Mouse (Mus musculus): ENCODE measurements around the gene Car11. TPM values are rescaled to one million over a fixed set of nuclear protein-coding genes. Genes with fewer than 3 reads are reported as not detected.
A peak's percentile ranks its signal among the peaks of the same experiment; 100 is the strongest.

Gene Car11
- total RNA-seq, 4 experiments from 2014 or later: 11.5 to 28.2 (median 18.9) TPM

DNA sequence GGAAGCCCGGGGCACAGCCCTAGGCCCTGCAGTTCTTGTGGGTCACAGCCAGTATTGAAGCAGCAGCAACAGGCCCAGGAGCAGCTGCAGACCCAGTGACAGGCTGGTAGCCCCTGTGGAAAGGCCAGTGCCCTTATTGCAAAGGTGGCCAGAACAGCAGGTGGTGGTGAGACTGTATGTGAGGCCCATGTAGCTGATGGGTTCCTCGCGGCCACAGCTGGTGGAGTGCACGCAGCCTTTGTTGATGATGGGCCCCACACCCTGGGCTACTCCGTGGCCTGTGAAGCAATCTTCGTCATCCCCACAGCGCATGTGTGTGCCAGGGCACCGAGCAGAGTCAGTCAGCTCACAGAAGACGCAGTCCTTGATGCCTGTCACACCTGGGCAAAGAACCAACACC, 25.5 kb downstream of the Car11 start:
- no peak for DNase-seq

DNA sequence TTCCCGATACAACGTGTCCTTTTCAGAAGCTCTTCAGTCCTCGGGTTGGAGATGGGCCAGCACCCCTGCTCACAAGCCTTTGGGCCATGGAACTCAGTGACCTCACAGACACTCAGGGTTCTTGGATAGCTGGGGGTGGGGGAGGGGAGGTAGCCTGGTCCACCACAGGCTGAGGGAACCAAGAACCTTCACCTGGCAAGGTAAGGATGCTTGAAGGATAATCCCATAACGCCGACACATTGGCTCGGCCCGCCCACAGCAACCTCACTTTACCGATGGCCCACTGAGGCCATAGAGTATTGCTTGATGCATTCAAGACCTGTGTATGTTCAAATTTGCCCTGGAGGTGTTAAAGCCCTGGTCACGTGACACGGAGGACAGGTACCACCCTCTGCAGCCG, 26.1 kb downstream of the Car11 start, which contains the start of gene Spaca4:
Spaca4 (minus strand) TSS at position 101 of the 400 bp plus-strand sequence.
- no peak for DNase-seq

DNA sequence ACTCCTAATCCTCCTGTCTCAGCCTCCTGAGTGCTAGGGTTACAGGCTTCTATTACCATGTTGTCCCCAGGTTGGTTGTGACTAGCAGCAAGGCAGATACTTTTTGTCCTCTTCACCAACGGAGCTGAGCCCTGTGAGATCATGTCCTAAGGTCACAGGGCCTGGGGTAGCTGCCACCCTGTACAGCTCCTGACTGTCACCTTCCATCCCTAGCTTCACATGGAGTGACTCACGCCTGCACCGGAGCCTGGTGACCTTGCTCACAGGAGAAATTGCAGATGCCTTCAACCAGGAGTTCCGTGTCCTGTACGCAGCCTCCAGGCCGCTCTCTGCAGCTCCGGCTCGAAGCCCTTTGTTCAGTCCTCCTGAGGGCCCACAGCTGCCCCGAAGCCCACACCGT, 26.8 kb downstream of the Car11 start:
- DNase-seq: no peak

DNA sequence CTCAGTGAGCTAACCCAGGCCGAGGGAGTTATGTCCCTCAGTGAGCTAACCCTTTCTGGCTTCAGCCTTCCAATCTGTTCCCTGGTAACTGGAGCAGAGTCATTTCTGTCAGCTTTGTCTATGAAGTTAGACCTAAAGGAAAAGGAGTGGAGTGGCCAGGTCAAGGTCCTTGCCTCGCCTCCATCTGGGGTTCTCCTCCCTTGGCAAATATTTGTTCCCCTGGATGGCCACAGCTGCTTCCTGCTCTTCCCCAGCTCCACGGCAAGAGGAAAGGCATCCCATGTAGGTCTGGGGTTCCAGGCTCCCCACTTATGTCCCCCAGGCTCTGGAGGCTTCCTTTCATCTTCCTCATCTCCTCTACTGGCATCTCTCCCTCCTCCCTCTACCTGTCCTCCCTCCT, 28.0 kb downstream of the Car11 start:
- DNase-seq: no peak

DNA sequence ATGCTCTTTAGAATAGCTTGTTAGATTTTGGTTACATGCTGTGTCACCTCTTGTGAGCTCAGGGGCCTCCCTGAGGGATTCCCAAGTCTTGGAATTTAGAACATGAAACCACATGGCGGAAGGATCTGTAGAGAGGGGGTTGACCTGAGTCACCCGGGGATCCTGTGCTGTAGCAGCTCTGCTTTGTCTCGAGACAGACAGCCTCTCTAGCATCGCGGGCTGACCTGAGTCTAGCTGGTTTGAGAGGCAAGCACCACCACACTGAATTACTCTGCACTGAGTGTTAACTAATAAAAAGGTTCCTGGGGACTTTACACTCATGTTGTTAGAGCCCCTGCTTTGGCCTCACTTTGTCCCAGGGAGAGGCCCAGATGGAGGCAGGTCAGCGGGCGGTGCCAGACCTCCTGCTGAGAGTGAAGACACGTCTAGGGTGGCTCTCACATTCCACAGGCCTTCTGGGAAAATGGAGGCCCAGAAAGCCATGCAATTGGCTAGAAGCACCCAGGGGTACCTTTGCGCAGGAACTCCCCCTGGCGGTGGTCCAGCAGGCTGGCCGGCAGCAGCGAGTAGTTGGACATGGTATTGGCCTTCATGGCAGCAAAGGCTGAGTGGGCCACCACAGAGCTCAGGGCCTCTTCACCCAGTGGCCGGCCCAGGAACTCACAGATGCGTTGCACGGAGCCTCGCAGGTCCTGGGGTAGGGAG, 31.2 kb downstream of the Car11 start:
- no peak for DNase-seq

DNA sequence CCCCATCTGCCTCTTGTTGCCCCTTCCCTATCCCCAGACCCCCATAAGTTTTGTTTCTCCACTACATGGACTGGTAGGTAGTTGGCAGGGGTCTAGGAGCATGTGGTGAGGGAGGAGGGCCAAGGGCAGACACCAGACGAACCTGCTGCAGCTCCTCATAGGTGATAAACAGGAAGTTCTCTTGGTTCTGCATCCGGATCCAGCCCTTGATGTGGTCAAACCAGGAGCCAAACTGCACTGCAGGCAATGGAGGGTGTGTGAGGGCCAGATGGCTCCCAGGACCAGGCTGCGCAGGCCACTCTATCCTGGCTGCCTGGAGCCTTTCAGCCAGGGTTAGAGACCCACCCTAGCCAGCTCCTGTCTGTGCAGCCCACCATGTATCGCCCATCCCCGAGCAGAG, 33.8 kb downstream of the Car11 start:
- no peak for DNase-seq

DNA sequence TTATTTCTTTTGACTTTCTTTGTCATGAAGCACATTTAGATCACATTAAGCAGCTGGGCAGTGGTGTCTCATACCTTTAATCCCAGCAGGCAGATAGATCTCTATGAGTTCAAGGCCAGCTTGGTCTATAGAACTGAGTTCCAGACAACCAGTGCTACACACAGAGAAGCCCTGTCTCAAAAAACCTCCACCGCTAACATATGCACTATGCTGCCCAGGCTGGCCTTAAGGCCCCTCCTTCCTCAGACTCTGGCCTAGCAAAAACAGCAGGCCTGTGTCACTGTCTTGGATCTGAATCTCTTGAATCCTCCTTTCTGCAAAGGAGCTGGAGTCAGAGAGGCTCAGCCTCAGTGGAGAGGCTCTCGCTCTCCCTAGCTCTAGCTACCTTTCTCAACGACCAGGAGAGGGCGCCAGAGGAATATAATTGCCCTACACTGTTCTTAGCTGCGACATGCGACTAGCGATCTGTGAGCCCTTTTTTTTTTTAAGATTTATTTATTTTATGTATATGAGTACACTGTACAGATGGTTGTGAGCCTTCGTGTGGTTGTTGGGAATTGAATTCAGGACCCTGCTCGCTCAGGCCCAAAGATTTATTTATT, 39.6 kb downstream of the Car11 start:
- DNase-seq: peak; percentile 70

DNA sequence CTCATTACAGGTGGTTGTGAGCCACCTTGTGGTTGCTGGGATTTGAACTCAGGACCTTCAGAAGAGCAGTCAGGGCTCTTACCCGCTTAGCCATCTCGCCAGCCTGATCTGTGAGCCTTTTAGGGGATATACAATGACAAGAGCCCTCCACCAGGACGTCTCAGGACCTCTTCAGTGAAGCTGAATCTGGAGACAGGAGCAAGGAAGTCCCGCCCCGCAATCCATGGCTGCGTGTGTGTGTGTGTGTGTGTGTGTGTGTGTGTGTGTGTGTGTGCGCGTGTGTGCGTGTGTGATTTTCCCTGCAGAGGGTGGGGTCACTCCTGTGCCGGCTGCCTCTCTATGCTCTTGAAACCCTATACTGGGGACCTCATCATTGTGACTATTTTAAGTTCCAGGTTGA, 40.2 kb downstream of the Car11 start:
- DNase-seq: no peak

DNA sequence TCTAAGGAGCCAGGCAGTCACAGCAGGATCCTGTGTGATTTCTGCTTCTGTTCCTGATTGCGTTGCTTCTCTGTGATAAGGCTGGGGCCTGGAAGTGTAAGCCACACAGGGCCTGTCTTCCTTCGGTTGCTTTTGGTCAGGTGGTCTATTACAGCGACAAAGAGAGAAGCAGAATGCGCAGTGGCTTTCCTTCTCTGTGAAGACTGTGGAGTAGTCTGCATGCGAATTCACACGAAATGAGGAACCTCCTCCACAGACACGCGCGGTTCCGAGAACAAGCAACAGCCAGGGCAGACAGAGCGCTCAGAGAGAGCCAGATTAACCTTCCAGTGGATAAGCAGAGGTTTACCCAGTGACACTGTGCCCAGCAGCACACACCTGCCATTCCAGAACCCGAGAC, 41.7 kb downstream of the Car11 start:
- no peak for DNase-seq

DNA sequence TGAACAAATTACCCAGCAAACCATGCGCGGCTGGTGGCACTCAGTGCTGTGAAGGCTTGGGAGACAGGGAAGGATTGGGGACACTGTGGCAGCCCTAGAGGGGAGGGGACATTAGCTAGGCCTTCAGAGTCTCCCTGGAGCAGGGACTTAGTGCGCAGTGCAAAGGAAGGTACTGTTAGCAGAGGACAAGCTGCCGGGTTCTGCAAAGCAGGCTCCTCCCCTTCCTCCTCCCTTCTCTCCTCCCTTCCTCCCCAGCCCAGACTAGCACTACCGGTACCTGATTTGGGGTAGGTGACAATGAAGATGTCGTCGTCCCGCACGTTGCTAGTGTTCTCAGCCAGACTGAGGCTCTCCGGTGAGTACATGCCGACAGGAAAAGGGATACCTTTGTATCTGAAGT, 42.1 kb downstream of the Car11 start:
- no peak for DNase-seq

DNA sequence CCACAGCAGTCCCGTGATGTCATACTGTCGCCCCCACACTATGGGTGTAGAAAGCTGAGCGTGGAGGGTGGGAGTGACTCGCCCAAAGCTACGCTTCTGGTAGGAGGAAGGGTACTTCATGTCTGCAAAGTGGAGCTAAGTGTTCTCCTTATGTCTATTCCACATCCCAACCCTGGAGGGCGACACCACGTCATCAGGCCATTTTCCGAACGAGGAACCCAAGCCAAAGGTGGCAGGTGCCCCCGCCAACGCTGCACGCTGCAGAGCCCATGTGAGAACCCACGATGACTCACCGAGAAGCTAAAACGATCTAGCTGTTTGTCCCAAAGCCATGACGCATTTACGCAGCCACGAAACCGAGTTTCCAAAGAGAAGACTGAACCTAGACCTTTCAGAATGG, 42.7 kb downstream of the Car11 start:
- no peak for DNase-seq

DNA sequence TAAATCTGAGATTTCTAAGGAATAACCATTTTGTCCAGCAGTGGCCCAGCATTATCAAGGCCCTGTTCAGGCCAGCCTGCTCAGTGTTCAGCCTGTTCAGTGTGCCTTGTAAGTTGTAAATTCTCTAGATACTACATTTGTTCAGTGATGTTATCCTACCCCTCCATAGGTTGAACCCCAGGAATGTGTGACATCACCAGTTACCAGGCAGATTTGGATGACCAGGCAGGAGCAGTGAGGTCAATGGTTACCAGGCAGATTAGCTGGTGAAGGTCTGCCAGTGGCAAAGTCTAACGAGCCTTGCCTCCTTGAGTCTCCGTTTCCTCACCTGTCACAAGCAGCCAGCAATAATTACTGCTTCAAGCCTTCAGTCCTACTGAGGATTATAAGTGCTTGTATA, 44.7 kb downstream of the Car11 start:
- no peak for DNase-seq

DNA sequence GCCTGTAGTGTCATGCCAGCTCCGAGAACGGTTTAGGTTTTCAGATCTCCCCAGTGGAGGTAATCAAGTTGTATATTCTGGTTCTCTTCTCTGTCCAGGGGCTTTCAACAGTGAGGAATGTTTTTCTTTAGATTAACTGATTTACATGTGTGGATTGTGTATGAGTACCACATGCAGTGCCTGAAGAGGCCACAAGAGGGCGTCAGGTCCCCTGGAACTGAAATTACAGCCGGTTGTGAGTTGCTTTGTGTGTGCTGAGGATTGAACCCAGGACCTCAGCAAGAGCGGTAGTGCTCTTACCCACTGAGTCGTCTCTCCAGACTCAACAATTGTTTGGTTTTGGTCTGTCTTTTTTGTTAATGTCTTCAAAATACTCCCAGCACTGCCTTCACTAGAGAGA, 46.9 kb downstream of the Car11 start:
- no peak for DNase-seq

DNA sequence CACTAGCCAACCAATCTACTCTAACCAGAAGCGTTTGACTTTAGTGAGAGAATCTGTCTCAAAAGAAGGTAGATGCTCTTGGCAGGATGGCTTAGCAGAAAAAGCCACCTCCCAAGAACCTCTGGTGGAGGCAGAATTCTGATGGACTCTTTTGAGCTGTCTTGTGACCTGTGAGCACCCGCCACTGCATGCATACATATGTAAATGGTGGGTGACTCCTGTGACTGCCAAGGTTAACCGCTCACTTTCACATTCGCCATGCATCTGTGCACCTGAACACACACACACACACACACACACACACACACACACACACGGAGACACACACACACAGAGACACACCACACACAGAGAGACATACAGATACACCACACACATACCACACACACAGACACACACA, 47.8 kb downstream of the Car11 start:
- DNase-seq: no peak

DNA sequence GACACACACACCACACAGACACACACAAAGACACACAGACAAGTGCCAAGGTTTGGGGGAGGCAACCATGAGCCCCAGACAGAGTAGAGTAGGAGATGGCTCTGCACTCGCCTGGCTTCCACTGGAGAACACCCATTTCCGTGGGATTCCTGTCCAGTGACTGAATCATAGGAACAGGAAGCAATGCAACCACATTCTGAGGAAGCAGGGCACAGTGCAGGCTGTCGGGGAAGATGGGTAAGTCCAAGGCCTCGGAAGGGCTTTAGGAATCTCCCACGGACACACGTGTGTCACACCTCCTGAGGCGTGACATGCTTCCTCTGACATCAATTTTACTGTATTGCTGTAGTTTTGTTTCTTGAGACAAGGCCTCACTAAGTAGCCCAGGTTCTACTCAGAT, 48.5 kb downstream of the Car11 start:
- DNase-seq: no peak

DNA sequence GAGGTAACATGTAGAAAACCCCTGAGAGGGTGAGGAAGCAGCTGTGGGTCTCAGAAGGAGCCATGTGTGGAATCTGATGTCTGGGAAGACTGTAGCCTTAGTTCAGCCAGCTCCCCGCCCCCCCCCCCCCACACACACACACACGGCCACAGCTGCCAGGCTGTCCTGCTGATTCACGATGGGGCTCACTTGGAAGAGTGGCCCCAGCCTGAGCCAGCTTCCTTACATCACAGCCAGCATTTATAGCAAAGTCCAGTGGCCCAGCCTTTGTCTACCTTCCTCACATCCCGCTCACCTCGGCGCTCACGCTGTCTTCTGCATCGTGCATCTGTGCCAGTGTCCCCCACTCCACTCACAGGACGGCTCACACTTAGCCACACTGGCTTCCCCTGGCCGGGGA, 49.8 kb downstream of the Car11 start:
- DNase-seq: no peak

DNA sequence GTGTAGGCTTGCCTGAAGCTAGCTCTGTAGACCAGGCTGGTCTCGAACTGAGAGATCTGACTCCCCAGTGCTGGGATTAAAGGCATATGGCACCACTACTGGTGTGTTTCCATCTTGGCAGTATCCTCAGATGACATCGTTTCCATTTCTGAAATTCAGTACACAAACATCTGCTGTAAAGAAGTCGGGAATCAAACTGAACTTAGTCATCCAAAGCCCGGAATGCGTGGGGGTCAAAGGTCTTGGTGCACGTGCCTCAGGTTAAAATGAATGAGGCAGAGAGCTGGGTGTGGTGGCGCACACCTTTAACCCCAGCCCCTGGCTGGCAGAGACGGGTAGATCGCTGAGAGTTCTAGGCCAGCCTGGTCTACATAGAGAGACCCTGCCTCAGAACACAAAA, 50.5 kb downstream of the Car11 start:
- DNase-seq: no peak

Other genes starting within 250 kb of the Car11 start
- gene Ftl1, start 240.0 kb upstream of the Car11 start, total RNA-seq (2022): 1,000 to 10,000 TPM; 1,223 to 1,354 (median 1,306) TPM
- 100 to 1,000 TPM in 1 of 4 experiments, 10 to 100 TPM in 3; 71.7 to 105 (median 89.1) TPM for gene Bax, start 232.9 kb upstream of the Car11 start, total RNA-seq (2022)
- 1 to 10 TPM in 2 of 4 experiments, under 1 TPM in 2; 0.20 to 2.5 (median 0.94) TPM for gene Tulp2, start 218.0 kb upstream of the Car11 start, total RNA-seq (2022)
- gene Gm45808, start 213.0 kb upstream of the Car11 start, total RNA-seq (2022): 10 to 100 TPM; 38.9 to 41.2 (median 40.2) TPM
- gene Dhdh, start 211.0 kb upstream of the Car11 start, total RNA-seq (2022): 10 to 100 TPM; 65.1 to 80.0 (median 69.2) TPM
- 100 to 1,000 TPM; 291 to 305 (median 294) TPM for gene Nucb1, start 189.4 kb upstream of the Car11 start, total RNA-seq (2022)
- gene Ppp1r15a, start 173.6 kb upstream of the Car11 start, total RNA-seq (2022): 10 to 100 TPM; 29.2 to 62.8 (median 45.0) TPM
- 1 to 10 TPM; 3.1 to 6.9 (median 4.3) TPM for gene Plekha4, start 173.5 kb upstream of the Car11 start, total RNA-seq (2022)
- 1 to 10 TPM in 2 of 4 experiments, under 1 TPM in 1, not detected in 1; 0.99 to 2.6 (median 2.1) TPM for gene Hsd17b14, start 144.9 kb upstream of the Car11 start, total RNA-seq (2022)
- 100 to 1,000 TPM; 191 to 306 (median 245) TPM for gene Bcat2, start 129.7 kb upstream of the Car11 start, total RNA-seq (2022)
- not detected for gene Fgf21, start 84.4 kb upstream of the Car11 start, total RNA-seq (2022)
- gene Fut1, start 82.6 kb upstream of the Car11 start, total RNA-seq (2022): not detected
- under 1 TPM; 0.14 to 0.68 (median 0.38) TPM for gene Izumo1, start 78.0 kb upstream of the Car11 start, total RNA-seq (2022)
- 10 to 100 TPM; 15.5 to 30.2 (median 21.4) TPM for gene Rasip1, start 72.4 kb upstream of the Car11 start, total RNA-seq (2022)
- 10 to 100 TPM in 1 of 4 experiments, 1 to 10 TPM in 3; 2.4 to 14.9 (median 3.6) TPM for gene Mamstr, start 59.9 kb upstream of the Car11 start, total RNA-seq (2022)
- gene Fut2, start 33.4 kb upstream of the Car11 start, total RNA-seq (2022): under 1 TPM in 2 of 4 experiments, not detected in 2; 0.11 to 0.18 TPM
- under 1 TPM in 3 of 4 experiments, not detected in 1; 0.21 to 0.68 (median 0.32) TPM for gene Ntn5, start 15.8 kb upstream of the Car11 start, total RNA-seq (2022)
- under 1 TPM; 0.15 to 0.59 (median 0.30) TPM for gene Sec1, start 5.4 kb upstream of the Car11 start, total RNA-seq (2022)
- 100 to 1,000 TPM; 254 to 411 (median 333) TPM for gene Dbp, start 5.2 kb downstream of the Car11 start, total RNA-seq (2022)
- gene Rpl18, start 15.6 kb downstream of the Car11 start, total RNA-seq (2022): 1,000 to 10,000 TPM; 1,011 to 1,224 (median 1,104) TPM
- 10 to 100 TPM; 36.9 to 40.2 (median 39.3) TPM for gene Sphk2, start 18.2 kb downstream of the Car11 start, total RNA-seq (2022)
- 1 to 10 TPM in 1 of 4 experiments, under 1 TPM in 3; 0.29 to 2.1 (median 0.66) TPM for gene Fam83e, start 21.4 kb downstream of the Car11 start, total RNA-seq (2022)
- not detected for gene Spaca4, start 26.0 kb downstream of the Car11 start, total RNA-seq (2022)
- gene Lmtk3, start 83.9 kb downstream of the Car11 start, total RNA-seq (2022): 10 to 100 TPM in 3 of 4 experiments, 1 to 10 TPM in 1; 8.9 to 24.9 (median 15.5) TPM
- 1 to 10 TPM in 2 of 4 experiments, under 1 TPM in 2; 0.52 to 4.5 (median 1.8) TPM for gene Sult2b1, start 84.8 kb downstream of the Car11 start, total RNA-seq (2022)
- 100 to 1,000 TPM; 112 to 140 (median 122) TPM for gene Cyth2, start 114.7 kb downstream of the Car11 start, total RNA-seq (2022)
- gene Kcnj14, start 124.9 kb downstream of the Car11 start, total RNA-seq (2022): under 1 TPM; 0.17 to 0.65 (median 0.36) TPM
- gene Grwd1, start 131.1 kb downstream of the Car11 start, total RNA-seq (2022): 10 to 100 TPM; 24.8 to 31.5 (median 30.0) TPM
- gene Kdelr1, start 172.9 kb downstream of the Car11 start, total RNA-seq (2022): 100 to 1,000 TPM; 127 to 158 (median 151) TPM
- gene Grin2d, start 178.5 kb downstream of the Car11 start, total RNA-seq (2022): 1 to 10 TPM in 3 of 4 experiments, under 1 TPM in 1; 0.78 to 1.4 (median 1.2) TPM
- under 1 TPM in 1 of 4 experiments, not detected in 3; 0.78 TPM for gene Syngr4, start 196.9 kb downstream of the Car11 start, total RNA-seq (2022)
- 10 to 100 TPM; 36.3 to 60.3 (median 52.9) TPM for gene Tmem143, start 197.1 kb downstream of the Car11 start, total RNA-seq (2022)
- gene Emp3, start 221.6 kb downstream of the Car11 start, total RNA-seq (2022): 100 to 1,000 TPM; 302 to 612 (median 463) TPM
- 10 to 100 TPM; 17.8 to 92.8 (median 47.9) TPM for gene Ccdc114, start 224.2 kb downstream of the Car11 start, total RNA-seq (2022)

All from adrenal gland, adult 8-10 months (tissue).